Mouse (Mus musculus): ENCODE data around the gene Tnfsf13. TPM values are rescaled to one million over a fixed set of nuclear protein-coding genes. Genes with fewer than 3 reads are reported as not detected.

Tnfsf13 gene
- total RNA-seq, 1 experiment = 8.6 TPM

DNA sequence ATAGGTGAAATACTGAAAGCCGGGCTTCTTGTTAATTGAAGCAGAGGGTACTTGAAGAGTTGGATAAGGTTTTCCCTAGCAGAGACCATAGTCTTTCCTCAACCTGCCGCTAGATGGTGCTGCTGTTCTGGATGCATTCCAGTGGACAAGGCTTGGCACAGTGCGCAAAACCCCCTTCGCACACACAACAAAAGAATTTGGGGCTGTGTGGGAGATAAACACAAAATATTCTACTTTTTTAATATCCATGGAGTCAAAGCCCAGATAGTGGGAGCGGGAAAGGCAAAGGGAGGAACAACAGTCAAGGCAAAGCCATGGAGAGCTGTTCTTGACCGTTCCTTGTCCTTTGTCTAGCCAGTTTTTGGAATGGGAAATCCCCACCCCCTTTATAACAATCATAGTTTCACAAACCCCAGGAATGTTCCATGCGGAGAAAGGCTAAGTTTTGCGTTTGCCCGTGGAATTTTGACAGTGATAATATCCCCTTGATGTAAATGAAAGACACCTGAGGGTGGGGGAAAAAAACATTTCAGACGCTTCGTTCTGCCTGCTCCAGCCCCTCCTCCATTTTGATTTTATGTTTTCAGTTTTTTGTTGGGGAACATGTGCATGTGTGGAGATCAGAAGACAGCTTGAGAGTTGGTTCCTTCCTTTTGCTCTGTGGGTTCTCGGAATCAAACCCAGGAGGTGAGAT is 2.6 kb downstream of the Tnfsf13 start:
- TF ChIP-seq MAFK (IDR thresholded peaks at IDR 0.05; ENCODE audit: insufficient read depth, low read depth, low read length) (no peak), CHD2 (IDR thresholded peaks at IDR 0.05; ENCODE audit: low read depth, low read length) (no peak), ZNF384 (IDR thresholded peaks at IDR 0.05; ENCODE audit: low read depth, low read length) (no peak), HCFC1 (IDR thresholded peaks at IDR 0.05; ENCODE audit: borderline replicate concordance, insufficient read depth, low read length) (peak; percentile 43; the same call in 1 of the 2 replicates), ZC3H11A (IDR thresholded peaks at IDR 0.05; ENCODE audit: borderline replicate concordance, low read depth, low read length) (peak; percentile 81; the same call in 1 of the 2 replicates)
- peak overlapping the region; percentile 93 to 98 for H3K4me3 ChIP-seq (ENCODE audit: insufficient read depth in 1 of 2, low read depth in 1 of 2, low read length in 2 of 2, poor library complexity in 1 of 2, severe bottlenecking in 1 of 2)
- peaks cover 17% of the 10 kb centered on the region for H3K36me3 ChIP-seq (ENCODE audit: control insufficient read depth, insufficient read depth, low read length, poor library complexity, severe bottlenecking)
- peak overlapping the region; percentile 76; the same call in 1 of the 2 replicates for H3K9ac ChIP-seq (ENCODE audit: insufficient read depth, low read depth, low read length, poor library complexity, severe bottlenecking)
- in situ Hi-C loops (cut with MboI; ENCODE audit: low sequenced_read_pairs in 2 of 2, unreplicated experiment in 2 of 2) = no loop called here
- peak overlapping the region; percentile 56; the same call in 1 of the 2 replicates for H3K27ac ChIP-seq (ENCODE audit: insufficient read depth, low read depth, low read length, poor library complexity, severe bottlenecking)
- peaks cover 2 to 28% of the 10 kb centered on the region in 2 experiments for H3K4me1 ChIP-seq (ENCODE audit: control insufficient read depth in 2 of 2, insufficient read depth in 2 of 2, low read length in 2 of 2, poor library complexity in 1 of 2)
- peak; percentile 93 for DNase-seq (ENCODE audit: low read depth, low spot score)
- H3K9me3 ChIP-seq (ENCODE audit: control insufficient read depth, insufficient read depth, low read depth, low read length) = no peaks in the 10 kb centered on the region

GRCm38 (mm10) chr11:69682209-69682839 is 3.3 kb downstream of the Tnfsf13 start:
- peak overlapping the region; percentile 56 for H3K27ac ChIP-seq (ENCODE audit: insufficient read depth, low read depth, low read length, poor library complexity, severe bottlenecking)
- peaks cover 2 to 28% of the 10 kb centered on the region in 2 experiments for H3K4me1 ChIP-seq (ENCODE audit: control insufficient read depth in 2 of 2, insufficient read depth in 2 of 2, low read length in 2 of 2, poor library complexity in 1 of 2)
- in situ Hi-C loops (cut with MboI; ENCODE audit: low sequenced_read_pairs in 2 of 2, unreplicated experiment in 2 of 2) = no loop called here
- no peaks in the 10 kb centered on the region for H3K9me3 ChIP-seq (ENCODE audit: control insufficient read depth, insufficient read depth, low read depth, low read length)
- H3K4me3 ChIP-seq (ENCODE audit: insufficient read depth in 1 of 2, low read depth in 1 of 2, low read length in 2 of 2, poor library complexity in 1 of 2, severe bottlenecking in 1 of 2) = peak overlapping the region; percentile 93 to 98
- no peak for DNase-seq (ENCODE audit: low read depth, low spot score)
- peaks cover 24% of the 10 kb centered on the region for H3K36me3 ChIP-seq (ENCODE audit: control insufficient read depth, insufficient read depth, low read length, poor library complexity, severe bottlenecking)
- peak overlapping the region; percentile 76 for H3K9ac ChIP-seq (ENCODE audit: insufficient read depth, low read depth, low read length, poor library complexity, severe bottlenecking)
- TF ChIP-seq ZC3H11A (IDR thresholded peaks at IDR 0.05; ENCODE audit: borderline replicate concordance, low read depth, low read length) = no peak
- no peak for TF ChIP-seq HCFC1 (IDR thresholded peaks at IDR 0.05; ENCODE audit: borderline replicate concordance, insufficient read depth, low read length)
- no peak for TF ChIP-seq ZNF384 (IDR thresholded peaks at IDR 0.05; ENCODE audit: low read depth, low read length)
- no peak for TF ChIP-seq MAFK (IDR thresholded peaks at IDR 0.05; ENCODE audit: insufficient read depth, low read depth, low read length)
- TF ChIP-seq CHD2 (IDR thresholded peaks at IDR 0.05; ENCODE audit: low read depth, low read length) = no peak

GRCm38 (mm10) chr11:69681314-69682208 is 4.0 kb downstream of the Tnfsf13 start, which contains the start of gene Senp3:
Gene Senp3, minus strand, starts transcription at chr11:69682084.
- peak within 1 kb of the TSS; percentile 85 for H3K27ac ChIP-seq (ENCODE audit: insufficient read depth, low read depth, low read length, poor library complexity, severe bottlenecking)
- DNase-seq (ENCODE audit: low read depth, low spot score) = peak; percentile 93
- peaks cover 24% of the 10 kb centered on the region for H3K36me3 ChIP-seq (ENCODE audit: control insufficient read depth, insufficient read depth, low read length, poor library complexity, severe bottlenecking)
- TF ChIP-seq ZNF384 (IDR thresholded peaks at IDR 0.05; ENCODE audit: low read depth, low read length) (no peak), HCFC1 (IDR thresholded peaks at IDR 0.05; ENCODE audit: borderline replicate concordance, insufficient read depth, low read length) (peak; percentile 73)
- H3K4me1 ChIP-seq (ENCODE audit: control insufficient read depth in 2 of 2, insufficient read depth in 2 of 2, low read length in 2 of 2, poor library complexity in 1 of 2) = peaks cover 2 to 23% of the 10 kb centered on the region in 2 experiments
- H3K9me3 ChIP-seq (ENCODE audit: control insufficient read depth, insufficient read depth, low read depth, low read length) = no peaks in the 10 kb centered on the region
- H3K9ac ChIP-seq (ENCODE audit: insufficient read depth, low read depth, low read length, poor library complexity, severe bottlenecking) = peak within 1 kb of the TSS; percentile 93
- in situ Hi-C loops (cut with MboI; ENCODE audit: low sequenced_read_pairs in 2 of 2, unreplicated experiment in 2 of 2) = no loop called here
- H3K4me3 ChIP-seq (ENCODE audit: insufficient read depth in 1 of 2, low read depth in 1 of 2, low read length in 2 of 2, poor library complexity in 1 of 2, severe bottlenecking in 1 of 2) = peak within 1 kb of the TSS; percentile 93 to 98

DNA sequence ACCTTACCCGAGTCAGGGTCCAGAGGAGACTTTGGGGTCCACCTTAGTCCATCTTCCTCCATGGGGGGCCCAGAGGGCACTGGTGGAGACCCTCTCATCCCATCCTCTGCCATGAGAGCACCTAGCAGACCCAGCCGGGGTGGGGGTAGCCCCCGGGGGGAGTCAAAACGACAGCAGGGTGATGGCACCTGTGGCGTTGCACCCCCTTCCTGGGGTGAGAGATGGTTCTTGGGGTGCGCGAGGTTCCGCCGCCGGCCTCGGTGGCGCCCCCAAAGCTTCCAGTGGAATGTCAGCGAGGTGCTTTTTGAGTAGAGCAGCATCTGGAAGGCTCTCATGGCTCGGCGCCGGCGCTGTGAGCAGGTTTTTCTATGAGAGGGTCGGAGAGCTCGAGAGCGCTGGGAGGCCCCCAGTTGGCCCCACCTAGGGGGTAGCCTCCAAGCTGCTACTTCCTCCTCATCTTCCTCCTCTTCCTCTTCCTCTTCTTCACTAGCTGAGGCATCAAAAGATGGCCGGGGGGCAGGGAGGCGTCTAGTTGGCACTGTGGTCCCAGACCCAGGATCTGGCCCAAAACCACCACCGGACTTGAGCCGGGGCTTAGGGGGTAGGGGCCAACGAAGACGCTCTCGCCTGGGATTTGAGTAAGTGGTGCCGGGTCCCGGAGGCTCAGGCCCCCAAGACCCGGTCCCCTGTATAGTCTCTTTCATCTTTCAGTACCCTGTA is 5.3 kb downstream of the Tnfsf13 start:
- Histone ChIP-seq H3K9ac (ENCODE audit: insufficient read depth, low read depth, low read length, poor library complexity, severe bottlenecking) (peak overlapping the region; percentile 93), H3K9me3 (ENCODE audit: control insufficient read depth, insufficient read depth, low read depth, low read length) (no peaks in the 10 kb centered on the region), H3K4me1 (ENCODE audit: control insufficient read depth in 2 of 2, insufficient read depth in 2 of 2, low read length in 2 of 2, poor library complexity in 1 of 2) (peaks cover 2 to 16% of the 10 kb centered on the region in 2 experiments), H3K36me3 (ENCODE audit: control insufficient read depth, insufficient read depth, low read length, poor library complexity, severe bottlenecking) (peaks cover 32% of the 10 kb centered on the region), H3K4me3 (ENCODE audit: insufficient read depth in 1 of 2, low read depth in 1 of 2, low read length in 2 of 2, poor library complexity in 1 of 2, severe bottlenecking in 1 of 2) (peak overlapping the region; percentile 93 to 98), H3K27ac (ENCODE audit: insufficient read depth, low read depth, low read length, poor library complexity, severe bottlenecking) (peak overlapping the region; percentile 52)
- DNase-seq (ENCODE audit: low read depth, low spot score) = no peak
- TF ChIP-seq CHD2 (IDR thresholded peaks at IDR 0.05; ENCODE audit: low read depth, low read length) (no peak), MAFK (IDR thresholded peaks at IDR 0.05; ENCODE audit: insufficient read depth, low read depth, low read length) (no peak), ZC3H11A (IDR thresholded peaks at IDR 0.05; ENCODE audit: borderline replicate concordance, low read depth, low read length) (no peak), ZNF384 (IDR thresholded peaks at IDR 0.05; ENCODE audit: low read depth, low read length) (no peak), HCFC1 (IDR thresholded peaks at IDR 0.05; ENCODE audit: borderline replicate concordance, insufficient read depth, low read length) (no peak)
- in situ Hi-C loops (cut with MboI; ENCODE audit: low sequenced_read_pairs in 2 of 2, unreplicated experiment in 2 of 2) = no loop called here
